Mouse (Mus musculus) lung, adult 2 months (tissue): ENCODE data around the gene Rpl10a. TPM values are rescaled to one million over a fixed set of nuclear protein-coding genes. Genes with fewer than 3 reads are reported as not detected.

Experiments used
- DNase-seq: peaks from one replicate; pipeline ENCODE4 v3.0.0; 2022
- H3K4me1 ChIP-seq: fragments of 200-500 bp; 2 replicates; pipeline ENCODE4 v1.6.1; 2011; ENCODE audit warnings: low read length; ENCODE audit not compliant: control insufficient read depth, insufficient read depth
- H3K4me3 ChIP-seq: fragments of 200-500 bp; replicated peaks from 2 replicates; pipeline ENCODE3; 2011; ENCODE audit warnings: low read depth, mild to moderate bottlenecking, control low read depth, low read length; ENCODE audit errors: extremely low read depth
- CTCF ChIP-seq: fragments of 200-500 bp; IDR thresholded peaks from 2 replicates; pipeline ENCODE4 v1.5.1; 2011; ENCODE audit warnings: mild to moderate bottlenecking, low read length, control low read depth; ENCODE audit not compliant: insufficient read depth
- POLR2A ChIP-seq: fragments of 200-500 bp; IDR thresholded peaks from 2 replicates; pipeline ENCODE4 v1.6.1; 2011; ENCODE audit warnings: low read depth, mild to moderate bottlenecking, control low read depth, low read length, borderline replicate concordance; ENCODE audit errors: extremely low read depth
- WGBS: fragments of 180-500 bp; shearing (Covaris S2); methylation state at CpG from one replicate; pipeline ENCODE4 v1.1.7; 2018; 5-methylcytosine and 5-hydroxymethylcytosine counted together
- polyA plus RNA-seq: library from polyadenylated mRNA; depleted of rRNA; stranded (reverse); fragments of >200 nt; gene quantifications from 2 replicates; pipeline ENCODE4 v1.2.3, GENCODE M21; 2012

Gene Rpl10a
- polyA plus RNA-seq, 1 experiment: 1,664 TPM

- TF ChIP-seq POLR2A (no peak), CTCF (no peak)
- H3K4me1 ChIP-seq: peaks cover 22% of the 10 kb centered on the region
- H3K4me3 ChIP-seq: no peak overlapping the region
- 22% methylated on average over 4 of the region's 4 CpGs for WGBS
- DNase-seq: no peak
Observed at GRCm38 (mm10) chr17:28344050-28344607, 15.9 kb downstream of the Rpl10a start.

- 61% methylated on average over 3 of the region's 3 CpGs for WGBS
- no peak for TF ChIP-seq POLR2A
- no peak for TF ChIP-seq CTCF
- Histone ChIP-seq H3K4me3 (no peak overlapping the region), H3K4me1 (peaks cover 24% of the 10 kb centered on the region)
- no peak for DNase-seq
Observed at GRCm38 (mm10) chr17:28344670-28345069, 16.4 kb downstream of the Rpl10a start.

- Histone ChIP-seq H3K4me1 (peaks cover 24% of the 10 kb centered on the region), H3K4me3 (no peak overlapping the region)
- TF ChIP-seq POLR2A: no peak
- TF ChIP-seq CTCF: no peak
- 21% methylated on average over 8 of the region's 8 CpGs for whole genome bisulfite sequencing
- no peak for DNase-seq
Observed at GRCm38 (mm10) chr17:28345271-28345721, 17.0 kb downstream of the Rpl10a start.

- 15% methylated on average over 10 of the region's 10 CpGs for WGBS
- Histone ChIP-seq H3K4me1 (peaks cover 18% of the 10 kb centered on the region), H3K4me3 (no peak overlapping the region)
- no peak for TF ChIP-seq POLR2A
- no peak for TF ChIP-seq CTCF
- no peak for DNase-seq
Observed at GRCm38 (mm10) chr17:28345882-28346281, 17.6 kb downstream of the Rpl10a start.

- Histone ChIP-seq H3K4me3 (no peak overlapping the region), H3K4me1 (peaks cover 19% of the 10 kb centered on the region)
- WGBS: 61% methylated on average over 10 of the region's 10 CpGs
- TF ChIP-seq CTCF: no peak
- no peak for TF ChIP-seq POLR2A
- DNase-seq: no peak
Observed at GRCm38 (mm10) chr17:28347327-28347726, 19.1 kb downstream of the Rpl10a start.

- 27% methylated on average over 6 of the region's 6 CpGs for WGBS
- TF ChIP-seq POLR2A: no peak
- no peak for TF ChIP-seq CTCF
- Histone ChIP-seq H3K4me3 (no peak overlapping the region), H3K4me1 (peaks cover 19% of the 10 kb centered on the region)
- no peak for DNase-seq
Observed at GRCm38 (mm10) chr17:28348211-28348610, 19.9 kb downstream of the Rpl10a start.

GRCm38 (mm10) chr17:28349264-28349880 lies 21.1 kb downstream of the Rpl10a start:
- TF ChIP-seq POLR2A: no peak
- no peak for TF ChIP-seq CTCF
- DNase-seq: no peak
- peak overlapping the region; percentile 58 for H3K4me3 ChIP-seq
- peaks cover 19% of the 10 kb centered on the region for H3K4me1 ChIP-seq
- WGBS: 24% methylated on average over 13 of the region's 13 CpGs

- no peak for TF ChIP-seq CTCF
- no peak for TF ChIP-seq POLR2A
- peak overlapping the region; percentile 58 for H3K4me3 ChIP-seq
- H3K4me1 ChIP-seq: peaks cover 19% of the 10 kb centered on the region
- 2% methylated on average over 54 of the region's 54 CpGs for WGBS
- no peak for DNase-seq
Observed at GRCm38 (mm10) chr17:28349901-28350465, 21.7 kb downstream of the Rpl10a start.

- Histone ChIP-seq H3K4me1 (peaks cover 14% of the 10 kb centered on the region), H3K4me3 (peak within 1 kb of the TSS; percentile 72)
- TF ChIP-seq CTCF (no peak), POLR2A (peak; percentile 80; the same call in 1 of the 2 replicates)
- WGBS: under 1% methylated on average over 63 of the region's 73 CpGs
- peak; percentile 81 for DNase-seq
Observed at GRCm38 (mm10) chr17:28350466-28351352, 22.4 kb downstream of the Rpl10a start, which contains the start of gene Tead3. Gene Tead3, minus strand, starts transcription at chr17:28350817.
